Mouse (Mus musculus): ENCODE data around the gene Slc26a11. TPM values are rescaled to one million over a fixed set of nuclear protein-coding genes. Genes with fewer than 3 reads are reported as not detected.

Slc26a11 gene
- polyA plus RNA-seq, 1 experiment = 9.6 TPM

- H3K4me3 ChIP-seq (ENCODE audit: insufficient read depth, low read length) = peak overlapping the region; percentile 95
- peak overlapping the region; percentile 38 for H3K27ac ChIP-seq (ENCODE audit: insufficient read depth, low read length)
- H3K4me1 ChIP-seq (ENCODE audit: control insufficient read depth, insufficient read depth, low read length) = peaks cover 2% of the 10 kb centered on the region; the same call in 1 of the 2 replicates
- TF ChIP-seq POLR2A (IDR thresholded peaks at IDR 0.05; ENCODE audit: extremely low read depth, insufficient read depth, low read length) (no peak), CTCF (IDR thresholded peaks at IDR 0.05; ENCODE audit: extremely low read depth, insufficient read depth, low read length) (no peak)
Measured at GRCm38 (mm10) chr11:119354798-119355442, 437 bp upstream of the Slc26a11 start.

- Histone ChIP-seq H3K27ac (ENCODE audit: insufficient read depth, low read length) (no peak overlapping the region), H3K4me1 (ENCODE audit: control insufficient read depth, insufficient read depth, low read length) (peaks cover 2% of the 10 kb centered on the region; the same call in 1 of the 2 replicates), H3K4me3 (ENCODE audit: insufficient read depth, low read length) (no peak overlapping the region)
- no peak for TF ChIP-seq CTCF (IDR thresholded peaks at IDR 0.05; ENCODE audit: extremely low read depth, insufficient read depth, low read length)
- no peak for TF ChIP-seq POLR2A (IDR thresholded peaks at IDR 0.05; ENCODE audit: extremely low read depth, insufficient read depth, low read length)
Measured at GRCm38 (mm10) chr11:119359089-119359488, 3.7 kb downstream of the Slc26a11 start.

DNA sequence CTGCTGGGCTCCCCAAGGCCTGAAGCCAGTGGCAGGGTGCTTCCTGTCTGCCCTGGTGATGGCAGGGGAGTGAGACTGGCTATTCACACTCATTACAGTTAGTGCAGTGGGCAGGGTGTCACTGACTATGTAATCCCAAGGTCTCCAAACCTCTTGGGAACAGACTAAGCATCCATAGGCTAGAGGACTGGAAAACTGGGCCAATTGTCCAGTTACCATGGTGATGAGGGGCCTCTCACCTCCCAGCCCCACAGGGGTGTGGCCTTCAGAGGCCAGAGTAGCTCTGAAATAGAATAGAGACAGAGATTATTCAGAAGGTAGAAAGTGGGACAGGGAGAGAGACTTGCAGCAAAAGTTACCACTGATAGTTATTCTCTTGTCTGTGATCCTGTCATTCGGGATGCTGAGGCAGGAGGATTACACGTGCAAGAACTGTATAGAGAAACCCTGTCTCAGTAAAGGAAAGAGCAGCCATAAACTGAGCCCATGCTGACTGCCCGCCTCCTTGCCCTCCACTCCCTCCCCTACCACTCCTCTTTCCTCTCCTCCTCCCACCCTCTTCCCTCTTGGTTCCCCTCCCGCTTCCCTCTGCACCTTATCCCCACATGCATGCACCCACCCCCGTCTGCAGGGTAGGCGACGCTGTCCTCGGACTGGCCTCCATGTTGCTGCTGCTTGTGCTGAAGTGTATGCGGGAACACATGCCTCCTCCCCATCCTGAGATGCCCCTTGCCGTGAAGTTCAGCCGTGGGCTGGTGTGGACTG lies 7.6 kb downstream of the Slc26a11 start:
- TF ChIP-seq CTCF (IDR thresholded peaks at IDR 0.05; ENCODE audit: extremely low read depth, insufficient read depth, low read length) (no peak), POLR2A (IDR thresholded peaks at IDR 0.05; ENCODE audit: extremely low read depth, insufficient read depth, low read length) (no peak)
- Histone ChIP-seq H3K4me1 (ENCODE audit: control insufficient read depth, insufficient read depth, low read length) (no peaks in the 10 kb centered on the region), H3K27ac (ENCODE audit: insufficient read depth, low read length) (no peak overlapping the region), H3K4me3 (ENCODE audit: insufficient read depth, low read length) (no peak overlapping the region)

- Histone ChIP-seq H3K27ac (ENCODE audit: insufficient read depth, low read length) (no peak overlapping the region), H3K4me3 (ENCODE audit: insufficient read depth, low read length) (no peak overlapping the region), H3K4me1 (ENCODE audit: control insufficient read depth, insufficient read depth, low read length) (no peaks in the 10 kb centered on the region)
- TF ChIP-seq CTCF (IDR thresholded peaks at IDR 0.05; ENCODE audit: extremely low read depth, insufficient read depth, low read length) (peak; percentile 69), POLR2A (IDR thresholded peaks at IDR 0.05; ENCODE audit: extremely low read depth, insufficient read depth, low read length) (no peak)
Measured at GRCm38 (mm10) chr11:119363534-119364145, 8.3 kb downstream of the Slc26a11 start.

GRCm38 (mm10) chr11:119375425-119375824 lies 20.1 kb downstream of the Slc26a11 start:
- no peak overlapping the region for H3K4me3 ChIP-seq (ENCODE audit: insufficient read depth, low read length)
- H3K4me1 ChIP-seq (ENCODE audit: control insufficient read depth, insufficient read depth, low read length) = no peaks in the 10 kb centered on the region
- no peak for TF ChIP-seq CTCF (IDR thresholded peaks at IDR 0.05; ENCODE audit: extremely low read depth, insufficient read depth, low read length)
- no peak overlapping the region for H3K27ac ChIP-seq (ENCODE audit: insufficient read depth, low read length)

DNA sequence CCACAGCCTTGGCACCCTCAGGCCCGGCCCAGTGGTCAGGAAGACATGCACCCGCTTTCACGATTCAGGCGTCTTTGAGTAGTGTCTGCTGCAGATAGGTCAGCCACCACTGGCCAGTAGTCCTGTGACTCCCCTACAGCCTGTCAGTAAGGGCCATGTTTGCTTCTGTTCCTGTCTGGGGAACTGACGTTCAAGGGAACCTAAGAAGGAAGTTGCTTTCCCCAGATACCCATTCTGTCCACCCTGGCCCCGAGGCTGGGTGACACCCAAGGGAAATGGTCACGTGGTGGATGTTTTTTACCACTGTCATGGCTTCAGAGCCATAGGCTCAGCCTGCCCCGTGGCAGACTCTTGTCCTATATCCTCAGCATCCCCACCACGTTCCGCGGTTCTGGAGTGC lies 22.0 kb downstream of the Slc26a11 start:
- Histone ChIP-seq H3K27ac (ENCODE audit: insufficient read depth, low read length) (no peak overlapping the region), H3K4me1 (ENCODE audit: control insufficient read depth, insufficient read depth, low read length) (no peaks in the 10 kb centered on the region), H3K4me3 (ENCODE audit: insufficient read depth, low read length) (no peak overlapping the region)
- no peak for TF ChIP-seq POLR2A (IDR thresholded peaks at IDR 0.05; ENCODE audit: extremely low read depth, insufficient read depth, low read length)
- no peak for TF ChIP-seq CTCF (IDR thresholded peaks at IDR 0.05; ENCODE audit: extremely low read depth, insufficient read depth, low read length)

- no peak overlapping the region for H3K4me3 ChIP-seq (ENCODE audit: insufficient read depth, low read length)
- no peak for TF ChIP-seq CTCF (IDR thresholded peaks at IDR 0.05; ENCODE audit: extremely low read depth, insufficient read depth, low read length)
Measured at GRCm38 (mm10) chr11:119378551-119378950, 23.2 kb downstream of the Slc26a11 start.

GRCm38 (mm10) chr11:119381631-119382337 lies 26.4 kb downstream of the Slc26a11 start:
- TF ChIP-seq CTCF (IDR thresholded peaks at IDR 0.05; ENCODE audit: extremely low read depth, insufficient read depth, low read length) (no peak), POLR2A (IDR thresholded peaks at IDR 0.05; ENCODE audit: extremely low read depth, insufficient read depth, low read length) (no peak)
- Histone ChIP-seq H3K4me3 (ENCODE audit: insufficient read depth, low read length) (no peak overlapping the region), H3K4me1 (ENCODE audit: control insufficient read depth, insufficient read depth, low read length) (no peaks in the 10 kb centered on the region), H3K27ac (ENCODE audit: insufficient read depth, low read length) (no peak overlapping the region)

More at GRCm38 (mm10) chr11:119378551-119378950, 23.2 kb downstream of the Slc26a11 start:
- no peaks in the 10 kb centered on the region for H3K4me1 ChIP-seq (ENCODE audit: control insufficient read depth, insufficient read depth, low read length)
- no peak overlapping the region for H3K27ac ChIP-seq (ENCODE audit: insufficient read depth, low read length)

DNA sequence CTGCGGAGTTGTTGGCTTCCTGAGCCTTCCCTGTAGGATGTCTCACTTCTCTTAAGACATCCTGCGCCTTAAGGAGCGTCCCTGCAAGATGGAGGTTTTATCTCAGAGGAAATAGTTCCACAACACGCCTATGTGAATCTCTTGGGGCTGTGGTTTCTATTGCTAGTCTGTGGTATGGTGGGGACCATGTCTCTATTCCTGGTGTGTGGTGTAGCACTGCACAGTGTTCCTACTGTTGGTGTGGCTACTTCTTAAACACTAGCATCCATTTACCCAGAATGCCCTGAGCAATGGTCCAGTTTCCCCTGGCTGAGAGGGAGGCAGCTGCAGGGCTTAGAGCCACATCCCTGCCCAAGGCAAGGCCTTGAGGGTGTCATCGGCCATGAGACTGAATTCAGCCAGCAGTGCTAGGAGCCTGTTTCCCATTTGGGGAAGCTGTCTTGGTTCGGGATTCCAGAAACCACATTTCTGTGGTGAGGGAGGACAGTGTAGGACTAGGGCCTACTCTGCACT lies 27.0 kb downstream of the Slc26a11 start:
- no peak overlapping the region for H3K27ac ChIP-seq (ENCODE audit: insufficient read depth, low read length)
- no peaks in the 10 kb centered on the region for H3K4me1 ChIP-seq (ENCODE audit: control insufficient read depth, insufficient read depth, low read length)
- TF ChIP-seq POLR2A (IDR thresholded peaks at IDR 0.05; ENCODE audit: extremely low read depth, insufficient read depth, low read length) (no peak), CTCF (IDR thresholded peaks at IDR 0.05; ENCODE audit: extremely low read depth, insufficient read depth, low read length) (no peak)
- no peak overlapping the region for H3K4me3 ChIP-seq (ENCODE audit: insufficient read depth, low read length)

Data from cortical plate, adult 2 months (tissue).